Mouse (Mus musculus) embryonic fibroblast, embryonic 13.5 days (primary cell): ENCODE measurements at regions not wholly inside any gene's neighbourhood (a gene's known extent, or its start where the extent isn't known, plus 50 kb on each side); places are given as distances from the start of the nearest gene placed in this dataset.

ENCODE experiments used
- CTCF ChIP-seq: IDR thresholded peaks from 2 replicates; pipeline ENCODE4 v1.5.1; 2011; ENCODE audit warnings: mild to moderate bottlenecking, control low read depth, low read length, moderate library complexity, borderline replicate concordance; ENCODE audit not compliant: insufficient read depth
- POLR2A ChIP-seq: IDR thresholded peaks from 2 replicates; pipeline ENCODE4 v1.6.1; 2011; ENCODE audit warnings: low read depth, mild to moderate bottlenecking, control low read depth, low read length, moderate library complexity

DNA sequence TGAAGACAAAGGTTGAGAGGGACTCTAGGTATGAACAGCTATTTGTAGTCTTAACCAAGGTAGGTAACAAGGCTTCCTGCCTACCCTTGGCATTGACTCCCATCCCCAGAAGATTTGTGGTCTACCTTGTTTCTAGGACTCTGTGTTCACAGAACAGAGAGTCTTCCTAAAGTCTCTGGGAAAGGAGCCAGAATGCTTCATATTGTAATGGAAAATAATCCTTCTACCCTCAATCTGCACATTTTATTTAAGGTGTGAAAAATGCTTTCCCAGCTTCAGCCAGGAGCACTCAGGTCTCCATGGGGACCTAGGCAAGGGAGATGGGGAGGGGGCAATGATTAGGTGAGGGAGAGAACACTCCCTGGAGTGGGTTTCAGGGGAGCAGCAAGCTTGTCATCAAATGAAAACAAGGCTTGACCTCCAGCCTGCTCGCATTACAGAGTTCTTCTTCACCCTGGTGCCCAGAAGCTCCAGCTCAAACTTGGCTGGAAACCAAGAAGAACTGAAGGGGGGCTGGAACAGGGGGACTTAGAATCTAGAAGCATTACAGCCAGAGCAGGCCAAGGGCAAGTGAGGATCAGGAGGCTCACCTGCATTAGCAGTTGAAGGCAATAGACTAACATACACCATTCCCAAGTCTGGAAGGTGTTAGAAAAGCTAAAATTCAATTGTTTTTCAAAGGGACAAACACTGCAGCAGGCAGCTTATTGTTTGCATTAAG is 159.1 kb downstream of the Rdh14 start:
- TF ChIP-seq POLR2A, result no peak
- no peak for TF ChIP-seq CTCF
